Mouse (Mus musculus) neural tube, embryonic 12.5 days (tissue): ENCODE data around the gene Pard3. TPM values are rescaled to one million over a fixed set of nuclear protein-coding genes. Genes with fewer than 3 reads are reported as not detected.

Experiments used
- ATAC-seq: fragments of 200-750 bp; cut with Nextera tagmentation; 2 replicates; pipeline ENCODE4 v1.8.0; 2017; ENCODE audit warnings: low read depth, mild to moderate bottlenecking, moderate TSS enrichment, moderate library complexity; ENCODE audit not compliant: low FRiP score
- H3K27ac ChIP-seq: fragments of 300-500 bp; sonication (generic); 2 replicates; pipeline ENCODE4 v1.5.1; 2016
- H3K27me3 ChIP-seq: fragments of 300-500 bp; sonication (generic); replicated peaks from 2 replicates; pipeline ENCODE4 v1.6.1; 2016; ENCODE audit warnings: mild to moderate bottlenecking
- H3K36me3 ChIP-seq: fragments of 300-500 bp; sonication (generic); 2 replicates; pipeline ENCODE4 v1.6.1; 2016; ENCODE audit warnings: mild to moderate bottlenecking
- H3K4me1 ChIP-seq: fragments of 300-500 bp; sonication (generic); 2 replicates; pipeline ENCODE4 v1.6.1; 2016
- H3K4me2 ChIP-seq: fragments of 300-500 bp; sonication (generic); replicated peaks from 2 replicates; pipeline ENCODE4 v1.6.1; 2016; ENCODE audit warnings: mild to moderate bottlenecking
- H3K4me3 ChIP-seq: fragments of 300-500 bp; sonication (generic); 2 replicates; pipeline ENCODE4 v1.5.1; 2016
- H3K9ac ChIP-seq: fragments of 300-500 bp; sonication (generic); 2 replicates; pipeline ENCODE4 v1.6.1; 2016; ENCODE audit warnings: mild to moderate bottlenecking
- H3K9me3 ChIP-seq: fragments of 300-500 bp; sonication (generic); 2 replicates; pipeline ENCODE4 v1.6.1; 2016; ENCODE audit warnings: mild to moderate bottlenecking
- WGBS: fragments of 180-500 bp; shearing (Covaris S2); methylation state at CpG from one replicate; pipeline ENCODE4 v1.1.7; 2016; 5-methylcytosine and 5-hydroxymethylcytosine counted together
- polyA plus RNA-seq: library from polyadenylated mRNA; unstranded; fragments of >200 nt; fragmentation: Nextera tagmentation; extraction: Ambion mirVana; gene quantifications from 2 replicates; pipeline ENCODE4 v1.2.1, GENCODE M21; 2016

Gene Pard3
- polyA plus RNA-seq, 1 experiment from 2014 or later: 41.1 TPM

DNA sequence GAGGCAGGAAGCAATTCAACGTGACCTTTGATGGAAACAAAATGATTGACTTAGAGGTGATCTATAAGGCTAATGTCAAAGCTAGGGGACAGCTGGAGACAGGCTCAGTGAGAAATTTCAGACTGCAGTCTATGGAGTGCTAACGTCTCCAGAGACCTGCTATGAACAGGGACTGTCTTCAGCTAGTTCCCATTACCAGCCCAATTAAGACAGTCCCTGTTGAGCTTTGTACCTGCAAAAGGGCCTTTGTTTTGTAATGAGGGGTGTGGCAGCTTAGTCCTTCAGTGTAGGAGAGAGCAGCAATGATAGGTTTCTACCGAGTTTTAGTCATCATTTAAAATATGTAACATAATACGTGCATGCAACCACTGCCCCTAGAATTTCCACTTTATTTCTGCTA, 448.9 kb downstream of the Pard3 start:
- Histone ChIP-seq H3K9ac (no peak overlapping the region), H3K9me3 (no peaks in the 10 kb centered on the region), H3K4me3 (no peak overlapping the region), H3K27ac (no peak overlapping the region), H3K27me3 (no peaks in the 10 kb centered on the region), H3K4me1 (peaks cover 13% of the 10 kb centered on the region; the same call in 1 of the 2 replicates), H3K36me3 (no peaks in the 10 kb centered on the region), H3K4me2 (no peak overlapping the region)
- ATAC-seq: no peak
- WGBS: 41% methylated on average over 4 of the region's 4 CpGs

DNA sequence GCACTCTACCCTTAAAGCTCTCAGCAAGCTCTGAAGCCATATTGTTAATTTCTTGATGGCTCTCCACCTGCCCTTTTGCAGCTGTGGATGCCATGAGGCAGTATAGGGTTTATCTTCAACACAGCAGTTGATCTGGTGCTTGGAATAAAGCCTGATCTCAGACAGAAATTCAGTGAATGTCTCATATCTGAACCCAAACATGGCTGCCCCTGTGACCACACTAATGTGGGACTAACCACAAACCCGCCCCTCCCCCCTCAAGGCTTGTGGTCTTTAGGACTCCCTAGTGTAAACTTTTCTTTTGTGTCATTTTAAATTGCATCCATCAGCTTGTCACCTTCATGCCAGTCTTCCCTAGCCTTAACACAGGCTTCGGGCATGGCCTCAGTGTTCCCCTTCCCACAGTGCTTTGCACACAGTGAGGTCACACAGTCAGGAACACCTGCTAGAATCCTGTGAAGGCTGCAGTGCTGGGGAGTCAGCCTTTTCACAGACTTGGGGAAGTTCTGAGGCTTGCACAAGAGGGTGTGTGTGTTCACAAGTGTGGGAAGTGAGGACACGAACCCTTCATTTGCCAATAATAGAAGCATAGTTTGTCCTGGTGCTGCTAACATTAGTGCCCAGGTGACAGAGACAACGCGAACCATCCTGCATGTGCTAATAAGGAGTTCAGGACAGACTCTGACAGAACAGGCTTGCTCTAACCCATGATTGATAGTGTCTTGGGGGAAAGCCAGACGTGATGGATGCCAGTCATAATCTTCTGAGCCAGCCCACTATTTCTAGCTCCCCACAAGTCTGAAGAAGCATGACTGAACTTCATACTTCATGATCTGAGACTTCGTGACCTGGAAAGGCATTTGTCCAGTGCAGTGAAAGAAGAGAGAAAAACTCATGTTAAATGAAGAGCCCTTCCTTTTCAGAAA, 451.4 kb downstream of the Pard3 start:
- no peak overlapping the region for H3K4me3 ChIP-seq
- H3K9ac ChIP-seq: no peak overlapping the region
- ATAC-seq: no peak
- H3K4me1 ChIP-seq: peaks cover 13% of the 10 kb centered on the region; the same call in 1 of the 2 replicates
- H3K9me3 ChIP-seq: no peaks in the 10 kb centered on the region
- no peak overlapping the region for H3K4me2 ChIP-seq
- 84% methylated on average over 7 of the region's 7 CpGs for WGBS
- no peak overlapping the region for H3K27ac ChIP-seq
- H3K36me3 ChIP-seq: no peaks in the 10 kb centered on the region
- H3K27me3 ChIP-seq: no peaks in the 10 kb centered on the region

DNA sequence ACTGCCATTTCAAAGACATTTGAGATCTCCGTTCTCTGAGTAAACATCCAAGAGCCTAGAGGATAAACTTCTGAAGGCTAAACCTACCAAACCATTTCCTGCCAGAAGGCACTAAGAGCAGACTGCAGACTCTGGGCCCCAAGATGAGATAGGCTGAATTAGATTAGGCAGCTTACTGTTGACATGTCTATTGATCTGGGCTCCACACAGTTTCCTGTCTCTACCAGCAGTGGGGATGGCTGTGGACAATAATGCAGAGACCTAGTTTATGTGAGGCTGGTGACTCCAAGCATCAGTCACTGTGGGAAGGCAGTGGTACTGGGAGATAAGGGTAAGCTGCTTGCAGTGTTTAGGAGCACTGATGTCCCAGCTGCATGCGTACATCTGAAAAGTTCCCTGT, 452.4 kb downstream of the Pard3 start:
- ATAC-seq: no peak
- Histone ChIP-seq H3K9me3 (no peaks in the 10 kb centered on the region), H3K36me3 (no peaks in the 10 kb centered on the region), H3K9ac (no peak overlapping the region), H3K4me3 (no peak overlapping the region), H3K4me1 (peaks cover 13% of the 10 kb centered on the region; the same call in 1 of the 2 replicates), H3K27ac (no peak overlapping the region), H3K4me2 (no peak overlapping the region), H3K27me3 (no peaks in the 10 kb centered on the region)
- 78% methylated on average over 2 of the region's 2 CpGs for WGBS

DNA sequence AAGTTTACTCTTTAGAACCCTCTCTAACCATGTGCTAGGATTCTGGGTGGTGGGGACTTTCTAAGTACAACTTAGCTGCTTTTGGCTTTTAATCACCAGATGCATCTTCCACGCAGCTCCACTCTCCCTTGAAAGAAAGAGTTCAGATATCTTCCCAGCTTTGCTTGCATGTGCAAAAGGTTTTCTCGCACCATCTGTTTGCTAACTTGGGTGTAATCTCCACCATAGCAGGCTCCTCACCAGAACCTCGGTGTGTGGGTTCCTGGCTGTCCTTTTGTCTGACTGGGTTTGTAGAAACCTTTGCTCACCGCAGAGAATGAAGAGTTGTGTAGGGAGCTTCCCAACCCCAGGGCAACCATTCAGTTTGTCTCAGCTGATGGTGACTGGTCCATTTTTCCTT, 462.0 kb downstream of the Pard3 start:
- 92% methylated on average over 4 of the region's 4 CpGs for WGBS
- no peak overlapping the region for H3K4me3 ChIP-seq
- no peaks in the 10 kb centered on the region for H3K36me3 ChIP-seq
- H3K4me2 ChIP-seq: no peak overlapping the region
- no peaks in the 10 kb centered on the region for H3K27me3 ChIP-seq
- H3K27ac ChIP-seq: no peak overlapping the region
- no peak overlapping the region for H3K9ac ChIP-seq
- H3K4me1 ChIP-seq: no peaks in the 10 kb centered on the region
- ATAC-seq: no peak
- no peaks in the 10 kb centered on the region for H3K9me3 ChIP-seq

DNA sequence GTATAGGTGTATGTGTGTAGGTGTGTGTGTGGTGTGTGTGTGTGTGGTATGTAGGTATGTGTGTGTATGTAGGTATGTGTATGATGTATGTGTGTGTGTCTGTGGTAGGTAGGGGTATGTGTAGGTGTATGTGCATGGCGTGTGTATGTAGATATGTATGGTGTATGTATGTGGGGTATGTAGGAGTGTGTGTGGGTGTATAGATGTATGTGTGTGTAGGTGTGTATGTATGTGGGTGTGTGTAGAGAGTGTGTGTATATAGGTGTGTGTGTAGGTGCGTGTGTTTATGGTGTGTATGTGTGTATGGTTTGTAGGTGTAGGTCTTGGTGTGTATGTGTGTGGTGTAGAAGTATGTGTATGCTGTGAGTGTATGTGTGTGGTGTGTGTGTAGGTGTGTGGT, 464.6 kb downstream of the Pard3 start:
- 98% methylated on average over 2 of the region's 2 CpGs for WGBS
- Histone ChIP-seq H3K27me3 (no peaks in the 10 kb centered on the region), H3K9me3 (no peaks in the 10 kb centered on the region), H3K27ac (no peak overlapping the region), H3K4me3 (no peak overlapping the region), H3K9ac (no peak overlapping the region), H3K36me3 (no peaks in the 10 kb centered on the region), H3K4me2 (no peak overlapping the region), H3K4me1 (no peaks in the 10 kb centered on the region)
- ATAC-seq: no peak

DNA sequence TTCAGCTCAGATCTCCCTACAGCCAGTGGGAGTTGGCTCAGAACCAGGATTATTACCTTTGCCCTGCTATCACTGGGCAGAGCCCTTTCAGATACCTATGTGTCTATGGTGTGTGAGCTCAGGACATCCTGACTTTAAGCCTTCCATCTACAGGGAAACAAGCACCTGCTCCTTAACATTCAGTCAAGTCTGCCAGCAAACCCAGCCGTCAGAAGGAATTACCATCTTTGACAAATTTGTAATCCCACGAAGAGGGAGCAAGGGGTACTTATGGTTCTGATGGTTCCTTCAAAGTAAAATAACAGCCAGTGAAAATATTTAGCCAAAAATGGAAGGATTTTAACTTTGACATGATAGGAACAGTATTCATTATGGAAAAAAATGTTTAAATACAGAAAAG, 466.1 kb downstream of the Pard3 start:
- no peak overlapping the region for H3K4me3 ChIP-seq
- no peaks in the 10 kb centered on the region for H3K27me3 ChIP-seq
- no peak for ATAC-seq
- no peaks in the 10 kb centered on the region for H3K36me3 ChIP-seq
- no peak overlapping the region for H3K4me2 ChIP-seq
- no peak overlapping the region for H3K9ac ChIP-seq
- H3K4me1 ChIP-seq: no peaks in the 10 kb centered on the region
- H3K27ac ChIP-seq: no peak overlapping the region
- no peaks in the 10 kb centered on the region for H3K9me3 ChIP-seq
- WGBS: 93% methylated on average over 2 of the region's 2 CpGs

DNA sequence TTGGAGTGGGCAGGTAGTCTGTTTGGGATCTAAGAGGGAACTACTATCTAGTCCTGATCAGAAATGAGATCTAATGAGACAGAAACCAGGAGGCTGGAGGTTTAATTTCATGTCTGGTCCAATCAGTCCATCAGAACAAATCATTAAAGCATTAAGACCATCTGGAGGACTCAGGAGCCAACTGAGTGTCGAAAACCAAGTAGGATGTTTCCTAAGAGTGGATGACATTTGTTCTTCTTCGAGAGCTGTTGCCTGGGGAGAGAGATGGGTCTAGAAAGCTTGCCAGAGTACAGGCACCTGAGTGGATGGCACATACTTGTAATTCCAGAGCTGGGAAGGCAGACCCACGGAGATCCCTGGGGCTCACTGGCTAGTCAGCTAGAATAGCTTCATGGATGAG, 468.2 kb downstream of the Pard3 start:
- no peaks in the 10 kb centered on the region for H3K9me3 ChIP-seq
- no peak overlapping the region for H3K4me3 ChIP-seq
- peaks cover 3% of the 10 kb centered on the region; the same call in 1 of the 2 replicates for H3K4me1 ChIP-seq
- no peak for ATAC-seq
- WGBS: 86% methylated on average over 3 of the region's 3 CpGs
- no peaks in the 10 kb centered on the region for H3K27me3 ChIP-seq
- H3K36me3 ChIP-seq: no peaks in the 10 kb centered on the region
- H3K9ac ChIP-seq: no peak overlapping the region
- no peak overlapping the region for H3K4me2 ChIP-seq
- H3K27ac ChIP-seq: no peak overlapping the region

DNA sequence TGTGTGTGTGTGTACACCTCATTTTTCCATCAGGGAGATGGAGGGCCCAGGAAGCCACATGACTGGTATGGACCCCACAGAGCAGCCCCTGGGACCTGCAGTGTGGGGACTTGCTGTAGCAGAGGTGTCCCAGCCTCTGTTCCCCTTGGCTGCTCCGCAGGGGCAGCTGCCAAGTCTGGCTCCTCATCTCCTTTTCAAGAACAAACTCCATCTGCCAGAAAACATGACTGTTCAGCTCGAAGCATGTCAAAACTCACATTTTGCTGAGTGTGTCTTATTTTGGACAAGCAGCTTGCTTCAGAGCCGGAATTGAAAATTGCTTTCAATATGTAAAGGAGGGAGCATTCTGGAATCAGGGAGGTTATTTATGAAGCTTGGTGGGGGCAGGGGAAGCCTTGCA, 471.1 kb downstream of the Pard3 start:
- no peaks in the 10 kb centered on the region for H3K9me3 ChIP-seq
- H3K4me3 ChIP-seq: no peak overlapping the region
- H3K4me2 ChIP-seq: no peak overlapping the region
- H3K4me1 ChIP-seq: peaks cover 3% of the 10 kb centered on the region; the same call in 1 of the 2 replicates
- H3K27ac ChIP-seq: no peak overlapping the region
- H3K9ac ChIP-seq: no peak overlapping the region
- WGBS: 71% methylated on average over 3 of the region's 3 CpGs
- no peaks in the 10 kb centered on the region for H3K36me3 ChIP-seq
- no peaks in the 10 kb centered on the region for H3K27me3 ChIP-seq
- ATAC-seq: no peak

DNA sequence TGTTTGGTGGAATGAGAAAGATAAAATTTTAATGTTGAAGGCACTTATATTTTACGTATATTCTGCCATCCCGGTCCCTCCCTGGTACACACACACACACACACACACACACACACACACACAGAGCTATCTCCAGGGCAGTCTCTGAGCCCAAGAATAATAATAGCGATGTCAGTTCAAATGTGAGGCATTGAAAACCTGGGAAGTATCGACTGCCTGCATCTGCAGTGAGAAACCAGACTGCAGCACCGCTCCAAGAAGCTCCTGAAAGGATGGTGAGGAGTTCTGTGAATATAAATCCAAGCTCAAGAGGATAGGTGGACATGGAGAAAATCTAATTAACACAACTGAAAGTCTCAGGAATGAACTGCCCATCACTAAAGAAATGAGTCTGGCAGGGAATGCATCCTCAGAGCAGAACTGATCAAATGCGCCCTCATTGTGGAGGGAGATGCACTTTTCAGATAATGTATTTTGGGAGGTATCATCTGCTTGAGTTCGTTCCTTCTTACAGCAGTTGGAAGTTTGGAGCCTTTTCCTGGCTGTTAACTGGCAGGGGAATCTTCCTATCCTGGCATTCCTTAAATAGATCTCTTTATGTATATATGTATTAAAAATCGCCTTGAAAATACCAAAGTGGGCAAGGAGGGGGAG, 471.6 kb downstream of the Pard3 start:
- H3K4me2 ChIP-seq: no peak overlapping the region
- WGBS: 73% methylated on average over 8 of the region's 8 CpGs
- H3K27ac ChIP-seq: no peak overlapping the region
- no peaks in the 10 kb centered on the region for H3K36me3 ChIP-seq
- no peak for ATAC-seq
- no peaks in the 10 kb centered on the region for H3K27me3 ChIP-seq
- no peaks in the 10 kb centered on the region for H3K9me3 ChIP-seq
- H3K4me1 ChIP-seq: peaks cover 3% of the 10 kb centered on the region; the same call in 1 of the 2 replicates
- H3K9ac ChIP-seq: no peak overlapping the region
- no peak overlapping the region for H3K4me3 ChIP-seq

DNA sequence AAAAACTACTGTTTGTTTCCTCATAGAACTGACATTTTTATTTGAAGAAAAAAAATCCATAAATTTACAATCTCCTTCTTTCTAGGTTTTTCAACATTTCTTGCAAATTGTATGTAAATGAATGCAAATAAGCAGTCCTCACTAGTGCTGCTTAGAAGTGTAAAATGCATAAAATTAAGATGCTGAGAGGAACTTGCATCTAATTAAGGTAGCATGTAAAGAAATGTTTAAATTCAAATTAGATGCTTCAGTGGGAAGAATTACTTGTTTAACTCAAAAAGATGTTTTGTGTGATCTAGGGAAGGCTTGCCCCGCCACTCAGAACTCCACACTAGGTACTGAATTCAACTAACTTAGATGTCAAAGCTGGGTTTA, 472.1 kb downstream of the Pard3 start:
- H3K9ac ChIP-seq: no peak overlapping the region
- ATAC-seq: no peak
- no peak overlapping the region for H3K4me3 ChIP-seq
- H3K27ac ChIP-seq: no peak overlapping the region
- H3K27me3 ChIP-seq: no peaks in the 10 kb centered on the region
- 60% methylated on average over 1 of the region's 1 CpGs for WGBS
- no peaks in the 10 kb centered on the region for H3K36me3 ChIP-seq
- no peak overlapping the region for H3K4me2 ChIP-seq
- no peaks in the 10 kb centered on the region for H3K9me3 ChIP-seq
- peaks cover 3% of the 10 kb centered on the region; the same call in 1 of the 2 replicates for H3K4me1 ChIP-seq

DNA sequence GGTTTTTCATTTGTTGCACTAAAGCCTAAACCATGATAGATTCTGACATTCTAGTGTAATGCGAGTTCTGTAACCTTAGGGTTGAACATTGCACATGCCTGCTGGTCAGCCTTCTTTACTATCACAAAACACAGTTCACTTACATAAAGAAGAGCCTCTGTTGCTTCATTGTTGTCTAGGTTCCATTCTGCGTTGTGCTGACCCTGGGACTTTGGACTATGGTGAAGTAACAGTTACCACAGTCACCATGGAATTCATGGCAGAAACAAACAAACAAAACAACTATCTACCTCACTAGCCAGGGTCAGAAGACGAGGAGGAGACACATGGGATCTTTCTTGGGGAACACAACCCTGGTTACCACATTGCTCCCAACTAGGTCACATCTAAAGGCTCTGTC, 476.1 kb downstream of the Pard3 start:
- no peak for ATAC-seq
- H3K36me3 ChIP-seq: no peaks in the 10 kb centered on the region
- H3K4me2 ChIP-seq: no peak overlapping the region
- no peak overlapping the region for H3K4me3 ChIP-seq
- 87% methylated on average over 3 of the region's 3 CpGs for WGBS
- no peak overlapping the region for H3K9ac ChIP-seq
- no peaks in the 10 kb centered on the region for H3K27me3 ChIP-seq
- H3K9me3 ChIP-seq: no peaks in the 10 kb centered on the region
- no peak overlapping the region for H3K27ac ChIP-seq
- H3K4me1 ChIP-seq: peaks cover 3% of the 10 kb centered on the region; the same call in 1 of the 2 replicates

DNA sequence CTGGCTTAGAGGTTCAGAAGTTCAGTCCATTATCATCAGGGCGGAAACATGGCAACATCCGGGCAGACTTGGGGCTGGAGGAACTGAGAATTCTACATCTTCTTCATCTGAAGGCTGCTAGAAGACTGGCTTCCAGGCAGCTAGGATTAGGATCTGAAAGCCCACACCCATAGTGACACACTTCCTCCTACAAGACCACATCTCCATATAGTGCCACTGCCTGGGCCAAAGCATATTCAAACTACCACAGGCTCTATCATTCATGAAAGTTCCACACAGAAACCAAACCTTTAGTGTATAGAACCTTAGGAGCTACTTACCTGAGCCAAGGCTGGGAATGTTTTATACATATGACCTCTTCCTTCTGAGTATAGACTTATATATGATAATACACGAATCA, 476.6 kb downstream of the Pard3 start:
- no peak overlapping the region for H3K27ac ChIP-seq
- peaks cover 2% of the 10 kb centered on the region; the same call in 1 of the 2 replicates for H3K4me1 ChIP-seq
- 95% methylated on average over 3 of the region's 3 CpGs for WGBS
- no peaks in the 10 kb centered on the region for H3K9me3 ChIP-seq
- no peaks in the 10 kb centered on the region for H3K27me3 ChIP-seq
- H3K4me2 ChIP-seq: no peak overlapping the region
- H3K4me3 ChIP-seq: no peak overlapping the region
- no peak for ATAC-seq
- no peaks in the 10 kb centered on the region for H3K36me3 ChIP-seq
- H3K9ac ChIP-seq: no peak overlapping the region
